Mouse (Mus musculus): Measurements from ENCODE around the gene Tmed11. TPM values are rescaled to one million over a fixed set of nuclear protein-coding genes. Genes with fewer than 3 reads are reported as not detected.
"Not testable (repeated sequence)": the region's sequence is repeated elsewhere in the genome, so short reads cannot be mapped to it uniquely, and the experiment has no call there.

Tmed11 gene
- polyA plus RNA-seq, 1 experiment from 2014 or later = not detected

DNA sequence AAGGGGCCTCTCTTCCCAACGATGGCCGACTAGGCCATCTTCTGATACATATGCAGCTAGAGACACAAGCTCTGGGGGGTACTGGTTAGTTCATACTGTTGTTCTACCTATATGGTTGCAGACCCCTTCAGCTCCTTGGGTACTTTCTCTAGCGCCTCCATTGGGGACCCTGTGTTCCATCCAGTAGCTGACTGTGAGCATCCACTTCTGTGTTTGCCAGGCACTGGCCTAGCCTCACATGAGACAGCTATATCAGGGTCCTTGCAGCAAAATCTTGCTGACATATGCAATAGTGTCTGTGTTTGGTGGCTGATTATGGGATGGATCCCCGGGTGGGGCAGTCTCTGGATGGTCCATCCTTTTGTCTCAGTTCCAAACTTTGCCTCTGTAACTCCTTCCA, 43.9 kb downstream of the Tmed11 start:
- not testable (repeated sequence) for H3K9ac ChIP-seq; H3K27ac ChIP-seq; H3K9me3 ChIP-seq (ENCODE audit: control insufficient read depth, low read length); H3K27me3 ChIP-seq (ENCODE audit: control insufficient read depth, insufficient read depth, low read length); H3K36me3 ChIP-seq (replicated peaks; ENCODE audit: control insufficient read depth, insufficient read depth); H3K4me2 ChIP-seq (replicated peaks); ATAC-seq (ENCODE audit: low FRiP score); H3K4me1 ChIP-seq (replicated peaks; ENCODE audit: control insufficient read depth, insufficient read depth, low read length); DNase-seq (ENCODE audit: low spot score); H3K4me3 ChIP-seq (replicated peaks; ENCODE audit: low read length)
- 88% methylated on average over 4 of the region's 4 CpGs for WGBS

DNA sequence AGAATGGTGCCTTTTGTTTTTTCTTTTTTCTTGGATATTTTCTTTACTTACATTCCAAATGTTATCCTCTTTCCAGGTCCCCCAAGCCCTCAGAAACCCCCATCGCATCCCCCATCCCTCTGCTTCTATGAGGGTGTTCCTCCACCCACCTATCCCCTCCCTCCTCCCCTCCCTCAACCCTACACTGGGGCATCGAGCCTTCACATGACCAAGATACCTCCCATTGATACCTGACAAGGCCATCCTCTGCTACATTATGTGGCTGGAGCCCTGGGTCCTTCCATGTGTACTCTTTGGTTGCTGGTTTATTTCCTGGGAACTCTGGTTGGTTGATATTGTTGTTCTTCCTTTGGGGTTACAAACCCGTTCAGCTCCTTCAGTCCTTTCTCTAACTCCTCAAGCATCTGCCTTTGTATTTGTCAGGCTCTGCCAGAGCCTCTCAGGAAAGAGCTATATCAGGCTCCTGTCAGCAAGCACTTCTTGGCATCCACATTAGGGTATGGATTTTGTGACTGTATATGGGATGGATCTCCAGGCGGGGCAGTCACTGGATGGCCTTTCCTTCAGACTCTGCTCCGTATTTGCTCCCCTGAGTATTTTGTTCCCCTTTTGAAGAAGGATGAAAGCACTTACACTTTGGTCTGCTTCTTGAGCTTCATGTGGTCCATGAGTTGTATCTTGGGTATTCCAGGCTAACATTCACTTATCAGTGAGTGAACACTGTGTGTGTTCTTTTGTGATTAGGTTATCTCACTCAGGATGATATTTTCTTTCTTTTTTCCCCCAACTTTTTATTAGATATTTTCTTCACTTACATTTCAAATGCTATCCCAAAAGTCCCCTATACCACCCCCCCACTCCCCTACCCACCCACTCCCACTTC, 44.6 kb downstream of the Tmed11 start:
- H3K27me3 ChIP-seq (ENCODE audit: control insufficient read depth, insufficient read depth, low read length) = no peaks in the 10 kb centered on the region
- DNase-seq (ENCODE audit: low spot score) (no peak), ATAC-seq (ENCODE audit: low FRiP score) (no peak)
- no peaks in the 10 kb centered on the region for H3K4me1 ChIP-seq (replicated peaks; ENCODE audit: control insufficient read depth, insufficient read depth, low read length)
- H3K27ac ChIP-seq = no peak overlapping the region
- no peaks in the 10 kb centered on the region for H3K9me3 ChIP-seq (ENCODE audit: control insufficient read depth, low read length)
- H3K36me3 ChIP-seq (replicated peaks; ENCODE audit: control insufficient read depth, insufficient read depth) = no peaks in the 10 kb centered on the region
- no peak overlapping the region for H3K9ac ChIP-seq
- WGBS = 84% methylated on average over 5 of the region's 5 CpGs
- no peak overlapping the region for H3K4me2 ChIP-seq (replicated peaks)
- no peak overlapping the region for H3K4me3 ChIP-seq (replicated peaks; ENCODE audit: low read length)

GRCm38 (mm10) chr5:108744629-108745028, 50.5 kb downstream of the Tmed11 start:
- WGBS = 85% methylated on average over 3 of the region's 3 CpGs
- DNase-seq (ENCODE audit: low spot score) = no peak
- no peak for ATAC-seq (ENCODE audit: low FRiP score)
- H3K9ac ChIP-seq = no peak overlapping the region
- H3K9me3 ChIP-seq (ENCODE audit: control insufficient read depth, low read length) = no peaks in the 10 kb centered on the region
- H3K36me3 ChIP-seq (replicated peaks; ENCODE audit: control insufficient read depth, insufficient read depth) = no peaks in the 10 kb centered on the region
- no peaks in the 10 kb centered on the region for H3K27me3 ChIP-seq (ENCODE audit: control insufficient read depth, insufficient read depth, low read length)
- no peak overlapping the region for H3K4me3 ChIP-seq (replicated peaks; ENCODE audit: low read length)
- H3K4me1 ChIP-seq (replicated peaks; ENCODE audit: control insufficient read depth, insufficient read depth, low read length) = no peaks in the 10 kb centered on the region
- no peak overlapping the region for H3K4me2 ChIP-seq (replicated peaks)
- H3K27ac ChIP-seq = no peak overlapping the region

DNA sequence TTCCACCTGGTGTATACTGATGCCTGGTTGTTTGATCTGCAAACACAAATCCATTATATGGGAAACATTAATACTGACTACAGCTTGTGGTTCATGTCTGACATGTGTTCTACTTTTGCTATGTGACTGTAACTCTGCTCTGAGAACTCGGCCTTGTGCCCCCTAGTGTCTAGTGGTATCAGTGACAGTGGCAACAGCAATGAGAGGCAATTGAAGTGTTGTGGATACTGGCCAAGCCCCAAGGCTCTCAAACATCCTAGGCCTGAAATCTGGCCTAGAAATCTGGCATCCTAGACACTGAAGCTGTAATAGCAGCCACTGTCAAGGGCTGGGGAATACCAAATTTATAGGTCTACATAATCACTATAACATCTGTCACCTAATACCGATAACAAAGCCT, 51.3 kb downstream of the Tmed11 start:
- H3K4me1 ChIP-seq (replicated peaks; ENCODE audit: control insufficient read depth, insufficient read depth, low read length) = no peaks in the 10 kb centered on the region
- ATAC-seq (ENCODE audit: low FRiP score) = no peak
- 67% methylated on average over 2 of the region's 2 CpGs for WGBS

GRCm38 (mm10) chr5:108742596-108742995, 52.6 kb downstream of the Tmed11 start:
- ATAC-seq (ENCODE audit: low FRiP score) (no peak), DNase-seq (ENCODE audit: low spot score) (no peak)
- no peaks in the 10 kb centered on the region for H3K4me1 ChIP-seq (replicated peaks; ENCODE audit: control insufficient read depth, insufficient read depth, low read length)
- no peak overlapping the region for H3K9ac ChIP-seq
- no peak overlapping the region for H3K4me2 ChIP-seq (replicated peaks)
- no peaks in the 10 kb centered on the region for H3K27me3 ChIP-seq (ENCODE audit: control insufficient read depth, insufficient read depth, low read length)
- WGBS = 68% methylated on average over 2 of the region's 2 CpGs
- H3K27ac ChIP-seq = no peak overlapping the region
- no peaks in the 10 kb centered on the region for H3K9me3 ChIP-seq (ENCODE audit: control insufficient read depth, low read length)
- no peak overlapping the region for H3K4me3 ChIP-seq (replicated peaks; ENCODE audit: low read length)
- H3K36me3 ChIP-seq (replicated peaks; ENCODE audit: control insufficient read depth, insufficient read depth) = no peaks in the 10 kb centered on the region

More for the DNA sequence above, 51.3 kb downstream of the Tmed11 start:
- Histone ChIP-seq H3K27me3 (ENCODE audit: control insufficient read depth, insufficient read depth, low read length) (no peaks in the 10 kb centered on the region), H3K4me2 (replicated peaks) (no peak overlapping the region), H3K9me3 (ENCODE audit: control insufficient read depth, low read length) (no peaks in the 10 kb centered on the region), H3K4me3 (replicated peaks; ENCODE audit: low read length) (no peak overlapping the region), H3K27ac (no peak overlapping the region), H3K36me3 (replicated peaks; ENCODE audit: control insufficient read depth, insufficient read depth) (no peaks in the 10 kb centered on the region), H3K9ac (no peak overlapping the region)
- DNase-seq (ENCODE audit: low spot score) = no peak

DNA sequence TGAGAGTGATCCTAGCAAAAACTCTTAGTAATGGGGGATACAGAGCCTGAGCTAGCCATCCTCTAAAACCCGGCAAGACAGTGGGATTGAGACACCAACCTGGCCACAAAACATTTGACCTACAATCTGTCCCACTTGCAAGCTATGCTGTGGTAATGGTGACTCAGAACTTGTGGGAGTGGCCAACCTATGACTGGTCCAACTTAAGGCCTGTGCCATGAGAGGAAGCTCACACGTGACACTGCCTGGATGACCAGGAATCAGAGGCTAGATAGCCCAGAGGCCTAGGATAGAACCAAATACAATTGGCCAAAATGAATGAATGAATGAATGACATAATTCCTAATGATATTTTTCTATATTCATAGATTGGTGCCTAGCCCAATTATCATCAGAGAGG, 53.3 kb downstream of the Tmed11 start:
- Histone ChIP-seq H3K4me2 (replicated peaks) (no peak overlapping the region), H3K9ac (no peak overlapping the region), H3K9me3 (ENCODE audit: control insufficient read depth, low read length) (no peaks in the 10 kb centered on the region), H3K4me1 (replicated peaks; ENCODE audit: control insufficient read depth, insufficient read depth, low read length) (no peaks in the 10 kb centered on the region), H3K36me3 (replicated peaks; ENCODE audit: control insufficient read depth, insufficient read depth) (no peaks in the 10 kb centered on the region), H3K27ac (no peak overlapping the region), H3K4me3 (replicated peaks; ENCODE audit: low read length) (no peak overlapping the region), H3K27me3 (ENCODE audit: control insufficient read depth, insufficient read depth, low read length) (no peaks in the 10 kb centered on the region)
- WGBS = 93% methylated on average over 2 of the region's 2 CpGs
- no peak for DNase-seq (ENCODE audit: low spot score)
- ATAC-seq (ENCODE audit: low FRiP score) = no peak

DNA sequence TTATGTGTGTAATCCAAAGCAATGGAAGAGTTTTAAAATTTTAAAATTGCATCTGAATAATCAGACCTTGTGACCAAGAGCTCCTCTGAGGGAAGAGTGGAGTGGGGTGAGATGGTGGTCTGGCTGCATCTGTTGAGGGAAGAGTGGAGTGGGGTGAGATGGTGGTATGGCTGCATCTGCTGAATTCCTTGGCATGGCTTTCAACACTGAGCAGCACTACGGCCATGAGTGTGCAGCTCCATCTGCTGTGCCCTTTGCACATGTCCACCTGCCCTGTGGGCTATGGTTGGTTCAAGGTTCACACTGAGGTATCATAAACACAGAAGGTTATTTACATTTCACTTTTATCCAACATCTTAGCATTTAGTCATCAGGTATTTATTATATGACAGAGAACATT, 67.7 kb downstream of the Tmed11 start:
- H3K4me3 ChIP-seq (replicated peaks; ENCODE audit: low read length) = no peak overlapping the region
- H3K9ac ChIP-seq = no peak overlapping the region
- DNase-seq (ENCODE audit: low spot score) = no peak
- H3K27me3 ChIP-seq (ENCODE audit: control insufficient read depth, insufficient read depth, low read length) = no peaks in the 10 kb centered on the region
- H3K27ac ChIP-seq = no peak overlapping the region
- WGBS = 90% methylated on average over 1 of the region's 1 CpGs
- H3K9me3 ChIP-seq (ENCODE audit: control insufficient read depth, low read length) = no peaks in the 10 kb centered on the region
- H3K4me2 ChIP-seq (replicated peaks) = no peak overlapping the region
- no peak for ATAC-seq (ENCODE audit: low FRiP score)
- H3K4me1 ChIP-seq (replicated peaks; ENCODE audit: control insufficient read depth, insufficient read depth, low read length) = no peaks in the 10 kb centered on the region
- H3K36me3 ChIP-seq (replicated peaks; ENCODE audit: control insufficient read depth, insufficient read depth) = no peaks in the 10 kb centered on the region

Other genes starting within 250 kb of the Tmed11 start
- gene Cplx1, start 245.3 kb downstream of the Tmed11 start, polyA plus RNA-seq (2014; fragmentation: Nextera tagmentation; extraction: Ambion mirVana) = 169 and 208 TPM in 2 replicates
- gene Gak, start 165.6 kb downstream of the Tmed11 start, polyA plus RNA-seq (2014; fragmentation: Nextera tagmentation; extraction: Ambion mirVana) = 46.4 and 47.2 TPM in 2 replicates
- 27.2 and 29.7 TPM in 2 replicates for gene Tmem175, start 165.6 kb downstream of the Tmed11 start, polyA plus RNA-seq (2014; fragmentation: Nextera tagmentation; extraction: Ambion mirVana)
- gene Idua, start 135.0 kb downstream of the Tmed11 start, polyA plus RNA-seq (2014; fragmentation: Nextera tagmentation; extraction: Ambion mirVana) = 9.8 and 11.3 TPM in 2 replicates
- 25.3 and 28.4 TPM in 2 replicates for gene Dgkq, start 125.7 kb downstream of the Tmed11 start, polyA plus RNA-seq (2014; fragmentation: Nextera tagmentation; extraction: Ambion mirVana)
- gene Slc26a1, start 119.8 kb downstream of the Tmed11 start, polyA plus RNA-seq (2014; fragmentation: Nextera tagmentation; extraction: Ambion mirVana) = 3.2 and 3.5 TPM in 2 replicates
- 7.0 and 9.6 TPM in 2 replicates for gene Fgfrl1, start 103.0 kb downstream of the Tmed11 start, polyA plus RNA-seq (2014; fragmentation: Nextera tagmentation; extraction: Ambion mirVana)
- not detected in 2 replicates for gene Rnf212, start 20.4 kb downstream of the Tmed11 start, polyA plus RNA-seq (2014; fragmentation: Nextera tagmentation; extraction: Ambion mirVana)
- gene Vmn2r8, start 13.5 kb upstream of the Tmed11 start, polyA plus RNA-seq (2014; fragmentation: Nextera tagmentation; extraction: Ambion mirVana) = not detected in 2 replicates
- not detected in 2 replicates for gene Vmn2r9, start 57.2 kb upstream of the Tmed11 start, polyA plus RNA-seq (2014; fragmentation: Nextera tagmentation; extraction: Ambion mirVana)
- gene Vmn2r10, start 211.2 kb upstream of the Tmed11 start, polyA plus RNA-seq (2014; fragmentation: Nextera tagmentation; extraction: Ambion mirVana) = not detected in 2 replicates

Data from hindbrain, embryonic 14.5 days (tissue).